Mouse (Mus musculus) midbrain, embryonic 13.5 days (tissue): ENCODE measurements around the gene B3glct. TPM values are rescaled to one million over a fixed set of nuclear protein-coding genes. Genes with fewer than 3 reads are reported as not detected.

Source experiments
- ATAC-seq: fragments of 200-750 bp; cut with Nextera tagmentation; 2 replicates; pipeline ENCODE4 v1.8.0; 2017; ENCODE audit warnings: mild to moderate bottlenecking, moderate TSS enrichment, moderate library complexity
- H3K27ac ChIP-seq: fragments of 300-500 bp; sonication (generic); 2 replicates; pipeline ENCODE4 v1.5.1; 2015; ENCODE audit warnings: inconsistent platforms, mild to moderate bottlenecking, moderate library complexity
- H3K27me3 ChIP-seq: fragments of 300-500 bp; sonication (generic); 2 replicates; pipeline ENCODE4 v1.6.1; 2015; ENCODE audit warnings: mild to moderate bottlenecking, inconsistent platforms
- H3K36me3 ChIP-seq: fragments of 300-500 bp; sonication (generic); 2 replicates; pipeline ENCODE4 v1.6.1; 2015; ENCODE audit warnings: mild to moderate bottlenecking, inconsistent platforms
- H3K4me1 ChIP-seq: fragments of 300-500 bp; sonication (generic); replicated peaks from 2 replicates; pipeline ENCODE4 v1.6.1; 2015; ENCODE audit warnings: inconsistent platforms
- H3K4me2 ChIP-seq: fragments of 300-500 bp; sonication (generic); replicated peaks from 2 replicates; pipeline ENCODE4 v1.6.1; 2015; ENCODE audit warnings: moderate library complexity, mild to moderate bottlenecking, inconsistent platforms
- H3K4me3 ChIP-seq: fragments of 300-500 bp; sonication (generic); replicated peaks from 2 replicates; pipeline ENCODE4 v1.5.1; 2015; ENCODE audit warnings: mild to moderate bottlenecking, inconsistent platforms
- H3K9ac ChIP-seq: fragments of 300-500 bp; sonication (generic); replicated peaks from 2 replicates; pipeline ENCODE4 v1.6.1; 2015; ENCODE audit warnings: mild to moderate bottlenecking, inconsistent platforms
- H3K9me3 ChIP-seq: fragments of 300-500 bp; sonication (generic); 2 replicates; pipeline ENCODE4 v1.6.1; 2016; ENCODE audit warnings: mild to moderate bottlenecking, inconsistent platforms
- WGBS: fragments of 180-500 bp; shearing (Covaris S2); methylation state at CpG from one replicate; pipeline ENCODE4 v1.1.7; 2015; 5-methylcytosine and 5-hydroxymethylcytosine counted together
- polyA plus RNA-seq: library from polyadenylated mRNA; unstranded; fragments of >200 nt; fragmentation: Nextera tagmentation; extraction: Ambion mirVana; gene quantifications from 2 replicates; pipeline ENCODE4 v1.2.1, GENCODE M21; 2015

Gene B3glct
- polyA plus RNA-seq, 1 experiment from 2014 or later: 13.9 TPM

GRCm38 (mm10) chr5:149767651-149768301, 89.7 kb downstream of the B3glct start:
- H3K36me3 ChIP-seq: no peaks in the 10 kb centered on the region
- H3K4me3 ChIP-seq: no peak overlapping the region
- WGBS: 92% methylated on average over 5 of the region's 5 CpGs
- no peak for ATAC-seq
- H3K4me1 ChIP-seq: no peaks in the 10 kb centered on the region
- no peak overlapping the region for H3K4me2 ChIP-seq
- H3K27ac ChIP-seq: no peak overlapping the region
- H3K9me3 ChIP-seq: no peaks in the 10 kb centered on the region
- no peaks in the 10 kb centered on the region for H3K27me3 ChIP-seq
- no peak overlapping the region for H3K9ac ChIP-seq

- 92% methylated on average over 8 of the region's 8 CpGs for WGBS
- Histone ChIP-seq H3K27ac (no peak overlapping the region), H3K9me3 (no peaks in the 10 kb centered on the region), H3K27me3 (no peaks in the 10 kb centered on the region), H3K4me1 (no peaks in the 10 kb centered on the region), H3K4me2 (no peak overlapping the region), H3K4me3 (no peak overlapping the region), H3K36me3 (no peaks in the 10 kb centered on the region), H3K9ac (no peak overlapping the region)
- ATAC-seq: no peak
Observed at GRCm38 (mm10) chr5:149769666-149770065, 91.6 kb downstream of the B3glct start.

GRCm38 (mm10) chr5:149776038-149776437, 98.0 kb downstream of the B3glct start:
- no peak overlapping the region for H3K4me2 ChIP-seq
- whole genome bisulfite sequencing: 91% methylated on average over 7 of the region's 7 CpGs
- no peaks in the 10 kb centered on the region for H3K27me3 ChIP-seq
- H3K36me3 ChIP-seq: no peaks in the 10 kb centered on the region
- 0 out of 2 replicates have a peak, but pooled peaks cover 5% of the 10 kb centered on the region for H3K9me3 ChIP-seq
- H3K9ac ChIP-seq: no peak overlapping the region
- no peaks in the 10 kb centered on the region for H3K4me1 ChIP-seq
- H3K4me3 ChIP-seq: no peak overlapping the region
- H3K27ac ChIP-seq: no peak overlapping the region
- ATAC-seq: no peak

- no peaks in the 10 kb centered on the region for H3K27me3 ChIP-seq
- H3K36me3 ChIP-seq: no peaks in the 10 kb centered on the region
- no peak for ATAC-seq
- no peaks in the 10 kb centered on the region for H3K4me1 ChIP-seq
- 0 out of 2 replicates have a peak, but pooled peaks cover 5% of the 10 kb centered on the region for H3K9me3 ChIP-seq
- no peak overlapping the region for H3K9ac ChIP-seq
- WGBS: 91% methylated on average over 6 of the region's 6 CpGs
- no peak overlapping the region for H3K4me2 ChIP-seq
- H3K4me3 ChIP-seq: no peak overlapping the region
- no peak overlapping the region for H3K27ac ChIP-seq
Observed at GRCm38 (mm10) chr5:149779740-149780139, 101.7 kb downstream of the B3glct start.

GRCm38 (mm10) chr5:149780411-149780810, 102.4 kb downstream of the B3glct start:
- Histone ChIP-seq H3K9ac (no peak overlapping the region), H3K27ac (no peak overlapping the region), H3K9me3 (peaks cover 10% of the 10 kb centered on the region; the same call in 1 of the 2 replicates), H3K4me3 (no peak overlapping the region), H3K4me1 (no peaks in the 10 kb centered on the region), H3K4me2 (no peak overlapping the region), H3K27me3 (no peaks in the 10 kb centered on the region), H3K36me3 (no peaks in the 10 kb centered on the region)
- ATAC-seq: no peak
- 95% methylated on average over 2 of the region's 2 CpGs for WGBS

- no peak for ATAC-seq
- WGBS: 28% methylated on average over 8 of the region's 8 CpGs
Observed at GRCm38 (mm10) chr5:149790087-149790486, 112.1 kb downstream of the B3glct start.

GRCm38 (mm10) chr5:149810071-149810470, 132.0 kb downstream of the B3glct start:
- no peaks in the 10 kb centered on the region for H3K27me3 ChIP-seq
- H3K4me2 ChIP-seq: no peak overlapping the region
- H3K9ac ChIP-seq: no peak overlapping the region
- WGBS: 79% methylated on average over 2 of the region's 2 CpGs
- H3K36me3 ChIP-seq: no peaks in the 10 kb centered on the region
- H3K4me1 ChIP-seq: 0 out of 2 replicates have a peak, but pooled peaks cover 5% of the 10 kb centered on the region
- H3K27ac ChIP-seq: no peak overlapping the region
- H3K4me3 ChIP-seq: no peak overlapping the region
- no peaks in the 10 kb centered on the region for H3K9me3 ChIP-seq
- ATAC-seq: no peak

More at GRCm38 (mm10) chr5:149790087-149790486, 112.1 kb downstream of the B3glct start:
- Histone ChIP-seq H3K4me1 (no peaks in the 10 kb centered on the region), H3K27me3 (no peaks in the 10 kb centered on the region), H3K36me3 (no peaks in the 10 kb centered on the region), H3K9ac (no peak overlapping the region), H3K4me2 (no peak overlapping the region), H3K9me3 (peaks cover 2% of the 10 kb centered on the region; the same call in 1 of the 2 replicates), H3K4me3 (no peak overlapping the region), H3K27ac (no peak overlapping the region)

- H3K4me2 ChIP-seq: no peak overlapping the region
- no peaks in the 10 kb centered on the region for H3K27me3 ChIP-seq
- no peaks in the 10 kb centered on the region for H3K36me3 ChIP-seq
- no peak for ATAC-seq
- H3K27ac ChIP-seq: no peak overlapping the region
- 51% methylated on average over 6 of the region's 6 CpGs for WGBS
- no peak overlapping the region for H3K9ac ChIP-seq
- 0 out of 2 replicates have a peak, but pooled peaks cover 5% of the 10 kb centered on the region for H3K4me1 ChIP-seq
- no peak overlapping the region for H3K4me3 ChIP-seq
- no peaks in the 10 kb centered on the region for H3K9me3 ChIP-seq
Observed at GRCm38 (mm10) chr5:149811835-149812234, 133.8 kb downstream of the B3glct start.

Other genes with a start within 250 kb of the B3glct start
- gene Tex26, start 238.6 kb upstream of the B3glct start, polyA plus RNA-seq: 2.3 and 2.5 TPM in 2 replicates
- 0.11 TPM in 1 of 2 replicates, not detected in the other for gene Wdr95, start 149.6 kb upstream of the B3glct start, polyA plus RNA-seq
- 90.5 and 101 TPM in 2 replicates for gene Hsph1, start 41.9 kb upstream of the B3glct start, polyA plus RNA-seq